Mouse (Mus musculus): ENCODE measurements around the gene Trim75.

The Trim75 gene

DNA sequence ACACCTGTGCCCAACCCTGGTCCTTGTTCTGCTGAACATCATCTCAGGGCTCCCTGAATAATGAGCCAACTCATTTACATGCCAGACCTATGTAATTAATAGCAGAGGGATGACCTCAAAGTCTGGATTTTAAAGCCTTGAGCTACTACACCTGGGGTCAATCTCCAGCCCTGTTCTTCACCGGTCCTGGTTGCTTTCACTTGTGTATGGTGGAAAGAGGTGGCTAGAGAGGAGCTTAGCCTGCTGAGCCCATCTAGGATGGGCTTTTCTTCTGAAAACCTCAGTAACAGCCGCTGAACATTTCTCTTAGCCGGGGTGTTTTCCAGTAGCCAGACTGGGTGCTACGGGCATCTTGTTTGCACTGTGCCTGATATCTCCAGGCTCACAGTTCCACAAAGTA, at the start of gene Trim75:
Trim75 (minus strand) TSS at position 101 of the 400 bp plus-strand sequence.
- no peak for DNase-seq

DNA sequence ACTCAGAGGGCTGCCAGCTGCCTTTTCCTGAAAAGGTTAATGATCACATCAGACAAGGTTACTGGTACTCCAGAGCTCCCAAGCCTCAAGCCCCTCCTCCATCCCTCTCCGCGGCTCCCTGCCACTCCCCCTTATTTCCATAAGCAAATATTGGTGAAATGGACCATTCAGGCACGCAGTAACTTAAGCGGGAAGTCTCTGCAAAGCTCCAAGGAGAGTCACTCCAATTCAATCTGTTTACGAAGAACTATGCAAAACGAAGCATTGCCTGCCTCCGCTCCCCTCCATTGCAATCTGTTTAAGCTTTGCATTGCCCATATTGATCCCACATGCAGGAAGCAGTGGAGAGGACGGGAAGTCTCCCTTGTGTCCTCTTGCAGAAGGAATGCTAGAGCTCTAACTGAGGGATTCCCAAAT, 49.5 kb upstream of the Trim75 start, which contains the start of gene Apela:
Apela (minus strand) TSS at position 220 of the 417 bp plus-strand sequence.
- DNase-seq = peak; percentile 70

DNA sequence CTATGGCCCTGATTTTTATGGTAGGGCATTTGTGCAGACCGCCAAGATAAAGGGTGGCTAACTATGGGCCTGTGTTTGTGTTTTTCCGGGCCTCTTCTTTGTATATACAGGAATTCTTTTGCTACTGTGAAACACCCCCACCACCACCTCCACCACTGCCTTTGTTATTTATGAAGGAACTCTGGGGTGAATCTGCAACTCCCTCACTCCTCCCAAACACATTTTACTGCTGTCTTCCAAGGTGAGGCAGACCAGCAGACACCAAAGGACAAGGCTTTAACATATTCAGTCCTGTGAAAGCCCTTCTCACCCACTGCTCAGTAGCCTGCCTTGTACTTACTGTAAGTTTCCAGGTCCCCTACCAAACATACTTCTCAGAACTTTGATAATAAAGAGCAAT, 46.5 kb upstream of the Trim75 start:
- DNase-seq = no peak

DNA sequence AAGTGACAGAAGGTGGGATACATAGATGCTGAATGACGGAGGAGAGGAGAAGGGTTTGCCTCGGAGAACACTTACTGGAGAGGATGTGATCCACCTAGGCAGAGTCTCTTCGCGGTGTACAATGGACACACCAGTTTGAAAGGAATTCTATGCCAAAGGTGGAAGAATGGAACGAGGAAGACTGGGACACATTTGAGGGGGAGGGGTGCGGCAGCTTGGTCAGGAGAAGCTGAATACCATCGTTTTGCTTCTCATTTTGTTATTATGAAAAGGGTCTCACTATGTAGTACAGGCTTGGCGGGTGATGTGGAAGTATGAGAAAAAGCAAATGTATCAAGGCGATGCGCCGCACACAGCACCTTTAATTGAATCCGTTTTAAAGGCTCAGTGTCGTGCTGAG, 45.4 kb upstream of the Trim75 start:
- no peak for DNase-seq

DNA sequence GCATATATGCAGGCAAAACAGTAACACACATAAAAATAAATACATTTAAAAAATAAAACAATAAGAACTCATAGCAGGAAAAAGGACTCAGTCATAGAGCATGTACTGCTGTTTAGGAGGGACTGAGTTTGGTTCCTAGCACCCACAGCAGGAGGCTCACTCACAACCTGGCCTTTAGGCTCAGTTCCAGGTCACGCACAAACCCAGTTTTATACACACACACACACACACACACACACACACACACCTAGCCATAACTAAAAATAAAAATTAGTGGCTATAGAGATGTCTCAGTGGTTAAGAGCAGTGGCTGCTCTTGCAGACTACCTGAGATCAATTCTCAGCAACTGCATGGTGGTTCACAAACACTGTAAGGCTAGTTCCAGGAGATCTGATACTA, 44.5 kb upstream of the Trim75 start:
- no peak for DNase-seq

DNA sequence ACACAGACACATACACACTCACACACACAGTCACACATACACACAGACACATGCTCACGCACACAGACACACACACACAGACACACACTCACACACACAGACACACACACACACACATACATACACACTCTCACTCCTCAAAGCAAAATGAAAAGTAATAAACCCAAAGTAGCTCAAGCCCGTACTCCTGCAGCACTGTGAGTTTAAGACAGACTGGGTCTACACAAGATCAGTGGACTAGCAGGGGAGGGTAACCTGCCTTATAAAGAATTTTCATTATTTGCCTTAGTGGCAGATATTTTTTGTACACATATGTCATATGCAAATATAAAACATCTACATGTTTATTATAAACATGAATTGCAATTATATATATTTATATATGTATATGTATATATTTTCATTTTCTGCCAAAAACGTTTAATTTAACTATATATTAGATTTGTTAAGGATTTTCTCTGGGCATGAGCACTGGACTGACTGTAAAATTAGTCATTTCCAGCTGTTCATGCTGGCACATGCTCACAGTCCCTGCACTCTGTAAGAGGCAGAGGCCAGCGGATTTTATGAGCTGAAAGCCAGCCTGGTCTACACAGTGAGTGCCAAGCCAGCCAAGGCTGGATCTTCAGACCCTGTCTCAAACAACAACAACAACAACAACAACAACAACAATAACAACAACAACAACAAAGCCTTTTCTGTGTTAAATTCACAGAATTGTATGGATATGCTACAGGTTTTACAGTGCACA, 43.3 kb upstream of the Trim75 start:
- DNase-seq = no peak

DNA sequence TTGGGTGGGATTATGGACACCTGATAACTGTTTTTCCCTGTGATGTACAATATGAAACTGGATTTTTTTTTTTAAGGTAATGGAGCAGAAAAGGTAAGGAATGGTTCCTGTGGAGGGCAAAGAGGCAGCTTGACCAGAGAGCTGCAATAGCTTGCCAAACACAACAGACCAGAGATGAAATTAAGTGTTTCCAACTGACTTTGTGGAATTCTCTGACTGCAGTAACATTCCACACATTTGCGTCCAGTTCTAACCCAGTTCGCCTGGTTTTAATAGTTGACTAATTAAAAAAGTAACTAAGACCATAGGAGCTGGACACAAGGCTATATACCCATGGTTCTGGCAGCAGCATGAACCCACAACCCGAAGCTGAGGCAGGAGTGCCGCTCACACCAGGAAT, 42.1 kb upstream of the Trim75 start:
- peak; percentile 22 for DNase-seq

DNA sequence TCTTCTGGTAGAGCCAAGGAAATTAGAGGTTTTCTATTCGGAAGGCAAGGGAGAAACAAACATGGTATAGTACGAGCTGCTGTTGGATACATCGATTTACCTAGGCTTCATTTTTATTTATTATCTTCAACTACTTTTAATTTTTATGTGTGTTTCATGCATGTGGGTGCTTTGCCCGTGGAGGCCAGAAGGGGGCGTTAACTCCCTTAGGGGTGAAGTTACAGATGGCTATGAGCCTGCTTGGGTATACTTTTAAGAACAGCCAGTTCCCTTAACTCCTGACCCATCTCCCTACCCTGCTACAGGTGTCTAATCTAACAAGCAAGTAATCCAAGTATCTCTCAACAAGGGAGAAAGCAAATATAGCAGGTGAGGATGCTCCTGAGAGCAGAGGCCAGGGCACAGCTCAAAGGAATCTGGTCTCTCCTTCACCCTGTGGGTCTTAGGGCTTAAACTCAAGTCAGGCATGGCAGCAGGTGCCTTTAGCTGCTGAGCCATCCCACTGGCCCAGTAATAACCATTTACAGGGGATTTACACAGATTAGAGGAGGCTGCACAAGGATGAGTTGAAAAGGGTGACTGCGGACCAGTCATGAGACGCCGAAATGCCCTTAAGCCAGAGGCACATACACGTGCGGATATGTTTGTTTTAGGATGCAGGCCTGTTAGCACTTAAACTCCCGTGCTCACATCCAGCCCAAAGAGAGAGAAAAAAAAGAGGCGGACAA, 41.5 kb upstream of the Trim75 start:
- no peak for DNase-seq

DNA sequence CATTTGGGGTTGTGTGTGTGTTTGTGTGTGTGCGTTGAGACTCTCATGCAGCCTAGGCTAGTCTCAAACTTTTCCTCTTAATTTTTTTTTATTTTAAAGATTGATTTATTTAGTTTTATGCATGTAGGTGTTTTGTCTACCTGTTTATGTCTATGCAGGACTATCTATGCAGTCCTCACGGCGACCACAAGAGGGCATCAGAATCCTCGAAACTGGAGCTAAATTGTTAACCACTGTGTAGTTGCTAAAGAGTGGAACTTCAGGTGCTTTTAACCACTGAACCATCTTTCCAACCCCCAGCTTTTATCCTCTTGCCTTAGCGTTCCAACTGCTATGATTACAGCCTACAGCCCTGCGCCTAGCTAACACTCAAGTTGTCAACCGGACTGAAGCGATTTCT, 34.9 kb upstream of the Trim75 start:
- peak; percentile 79 for DNase-seq

DNA sequence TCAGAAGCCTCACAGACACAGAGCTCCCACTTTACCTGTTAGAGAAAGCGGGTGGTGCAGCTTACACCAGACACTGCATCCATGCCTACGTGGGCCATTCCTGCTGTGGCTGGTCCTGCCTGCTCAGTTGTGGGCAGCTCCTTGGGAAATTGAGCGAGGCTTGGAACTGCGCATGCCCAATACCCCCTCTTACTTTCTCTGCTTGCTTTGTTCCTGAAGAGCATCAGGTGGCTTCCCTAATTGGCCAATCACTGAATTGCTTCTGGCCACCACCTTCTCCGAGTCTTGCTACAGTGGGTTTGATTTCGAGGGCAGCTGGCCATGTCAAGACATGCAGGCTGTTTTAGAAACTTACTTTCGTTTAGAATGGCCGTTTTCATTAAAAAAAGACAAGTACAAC, 30.8 kb upstream of the Trim75 start, which contains the start of the genes Trim61 and Trim60:
Trim61 (minus strand) TSS at position 101 of the 400 bp plus-strand sequence.
Trim60 (minus strand) TSS at position 162 of the 400 bp plus-strand sequence.
- no peak for DNase-seq

DNA sequence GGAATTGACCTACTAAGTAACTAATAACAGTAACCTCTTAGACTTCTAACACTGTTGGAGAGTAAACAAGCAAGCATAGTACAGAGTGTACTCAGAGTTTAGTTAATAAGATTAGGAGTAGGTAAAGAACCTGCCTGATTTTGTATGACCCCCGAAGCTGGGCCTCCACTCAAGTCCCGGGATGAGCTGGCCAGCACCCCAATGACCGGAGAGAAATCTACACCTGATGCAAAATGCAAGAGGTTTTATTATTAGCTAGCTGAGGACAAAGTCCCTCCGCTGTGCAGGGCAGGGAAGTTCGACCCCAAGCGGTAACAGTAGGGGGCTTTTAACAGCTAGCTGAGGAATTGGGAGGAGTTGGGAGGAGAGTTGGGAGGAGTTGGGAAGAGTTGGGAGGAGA, 20.0 kb upstream of the Trim75 start:
- DNase-seq = peak; percentile 71

DNA sequence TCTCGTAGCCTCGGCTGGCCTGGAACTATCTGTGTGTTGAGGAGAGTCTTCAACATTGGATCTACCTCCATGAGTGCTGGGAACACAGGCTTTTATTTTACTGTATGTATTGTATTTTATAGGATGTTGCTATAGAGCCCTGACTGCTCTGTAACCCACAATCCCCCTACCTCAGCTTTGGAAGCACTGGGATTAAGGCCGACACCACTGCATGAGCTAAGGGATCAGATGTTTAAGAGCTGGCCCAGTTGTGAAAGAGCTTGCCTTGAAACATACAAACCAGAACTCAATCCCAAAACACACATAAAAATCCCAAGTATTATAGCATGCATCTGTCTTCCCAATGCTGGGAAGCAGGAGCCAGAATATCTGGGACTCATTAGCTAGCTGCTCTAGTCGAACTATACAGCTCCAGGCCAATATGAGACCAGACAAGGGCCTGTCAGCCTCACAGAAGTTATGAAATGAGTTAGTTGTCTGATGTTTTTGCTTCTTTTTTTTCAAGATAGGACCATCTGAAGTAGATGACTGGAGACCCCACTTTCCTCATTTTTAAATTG, 11.3 kb upstream of the Trim75 start:
- no peak for DNase-seq

DNA sequence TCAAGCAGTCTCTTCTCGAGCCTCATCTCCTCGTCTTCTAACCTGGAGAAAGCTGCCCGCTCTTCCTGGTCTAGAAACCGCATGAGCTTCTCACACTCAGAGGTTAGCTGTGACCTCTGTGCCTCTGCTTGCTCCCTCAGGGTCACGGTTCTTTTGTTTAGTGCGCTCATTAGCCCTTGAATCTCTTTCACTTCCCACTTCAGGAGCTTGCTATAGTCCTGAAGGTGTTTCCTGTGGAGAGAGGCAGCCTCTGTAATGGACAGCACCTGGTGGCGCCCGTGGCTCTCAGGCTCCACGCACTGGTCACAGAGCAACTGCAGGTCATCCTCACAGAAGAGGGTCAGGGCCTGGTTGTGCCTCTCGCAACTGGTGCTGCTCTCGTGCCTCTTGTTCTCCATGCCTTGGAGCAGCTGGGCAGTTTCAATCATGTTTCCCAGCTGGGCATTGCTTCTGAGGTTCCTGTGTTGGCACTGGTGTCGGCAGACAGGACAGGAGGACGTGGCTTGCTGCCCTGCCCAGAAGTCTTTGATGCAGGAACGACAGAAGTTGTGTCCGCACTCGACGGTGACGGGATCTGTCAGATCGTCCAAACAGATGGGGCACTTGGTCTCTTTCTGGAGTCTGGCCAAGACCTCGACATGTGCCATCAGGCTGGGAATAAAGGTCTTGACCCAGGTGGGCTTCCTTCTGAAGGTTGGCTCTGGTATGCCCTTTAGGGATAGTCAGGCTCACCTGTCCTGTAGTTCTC, 4.3 kb downstream of the Trim75 start:
- no peak for DNase-seq

DNA sequence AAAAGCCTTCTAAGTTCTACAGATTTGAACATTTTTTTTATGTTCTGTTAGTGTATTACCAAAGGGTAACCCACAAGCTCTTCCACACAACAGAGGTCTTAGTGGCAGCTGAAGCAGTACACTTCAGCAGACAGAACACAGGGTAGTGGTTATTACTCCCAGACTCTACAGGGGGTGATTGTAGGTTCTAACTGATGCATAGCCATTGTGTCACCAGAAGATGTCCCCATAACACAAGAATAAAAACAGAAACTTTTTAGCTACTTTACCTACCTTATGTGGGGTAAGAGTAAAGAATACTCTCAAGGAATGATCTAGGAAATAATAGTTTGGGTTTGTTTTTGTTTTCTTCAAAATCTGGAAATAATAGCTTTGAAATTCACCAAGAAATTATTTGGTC, 24.8 kb downstream of the Trim75 start:
- DNase-seq = no peak

DNA sequence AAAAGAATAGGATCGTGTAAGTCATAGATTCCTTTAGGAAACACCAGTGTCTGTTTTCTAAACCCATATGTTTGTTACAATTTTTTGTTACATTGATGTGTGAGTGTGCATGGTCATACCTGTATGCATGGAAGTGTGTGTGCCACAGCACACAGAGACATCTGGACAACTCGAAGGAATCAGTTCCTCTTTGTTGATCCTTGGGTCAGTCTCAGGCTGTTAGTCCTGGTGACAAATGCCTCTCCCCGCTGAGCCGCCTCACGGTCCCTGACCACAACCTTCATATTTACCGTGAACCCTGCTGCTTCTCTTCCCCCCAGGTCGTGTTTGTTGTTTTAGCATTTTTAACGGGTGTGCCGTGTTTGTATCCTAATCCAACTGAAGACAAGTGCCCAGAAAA, 28.6 kb downstream of the Trim75 start:
- no peak for DNase-seq

DNA sequence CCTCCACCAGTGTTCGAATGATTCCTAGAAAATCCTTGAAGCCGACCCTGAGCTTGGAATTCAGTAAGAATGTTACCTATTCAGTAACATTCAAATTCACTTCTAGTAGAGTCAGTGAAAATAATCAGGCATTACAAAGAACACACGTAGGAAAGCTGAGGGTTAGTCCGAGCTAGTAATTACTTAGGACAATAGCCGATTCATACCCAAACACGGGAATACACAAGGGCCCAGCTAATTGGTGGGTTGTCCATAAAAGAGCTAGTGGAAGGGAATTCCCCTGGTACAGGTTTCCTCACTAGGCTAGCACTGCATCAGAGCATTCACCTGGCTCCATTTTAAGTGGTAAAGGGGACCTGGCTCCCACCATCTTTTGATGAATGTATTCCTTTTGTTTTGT, 35.5 kb downstream of the Trim75 start:
- no peak for DNase-seq

DNA sequence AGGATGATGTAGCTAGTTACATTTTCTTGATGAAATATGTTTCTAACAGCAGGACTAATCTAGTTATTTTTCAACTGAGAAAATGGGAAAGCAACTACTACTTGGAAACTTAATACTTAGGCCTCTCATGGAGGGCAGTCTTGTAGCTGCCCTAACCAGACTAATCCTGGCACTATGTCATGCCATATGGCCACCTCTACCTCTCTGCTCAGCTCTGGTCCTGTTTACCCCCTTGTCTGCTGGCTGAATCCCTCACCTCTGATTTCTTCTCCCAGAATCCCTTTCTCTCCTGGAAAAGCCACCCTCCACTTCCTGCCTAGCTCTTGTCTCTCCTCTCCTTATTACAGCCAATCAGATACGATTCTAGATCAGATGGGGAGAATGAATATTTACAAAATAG, 39.3 kb downstream of the Trim75 start:
- no peak for DNase-seq

DNA sequence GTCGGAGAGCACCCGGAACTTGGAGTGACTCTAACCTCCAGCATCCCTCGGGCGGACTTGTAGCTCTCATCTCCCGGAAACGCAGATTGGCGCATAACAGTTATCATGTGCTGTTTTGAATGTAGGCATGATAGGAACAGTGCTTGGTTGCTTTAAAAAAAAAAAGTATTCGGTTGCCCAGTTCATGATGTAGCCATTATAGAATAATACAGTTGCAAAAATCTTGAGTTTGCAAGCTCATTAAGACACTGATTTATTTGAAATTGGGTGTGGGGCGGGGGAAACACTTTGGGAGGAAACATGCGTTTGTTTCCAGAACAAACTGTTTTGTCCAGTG, 40.0 kb downstream of the Trim75 start:
- DNase-seq = no peak

DNA sequence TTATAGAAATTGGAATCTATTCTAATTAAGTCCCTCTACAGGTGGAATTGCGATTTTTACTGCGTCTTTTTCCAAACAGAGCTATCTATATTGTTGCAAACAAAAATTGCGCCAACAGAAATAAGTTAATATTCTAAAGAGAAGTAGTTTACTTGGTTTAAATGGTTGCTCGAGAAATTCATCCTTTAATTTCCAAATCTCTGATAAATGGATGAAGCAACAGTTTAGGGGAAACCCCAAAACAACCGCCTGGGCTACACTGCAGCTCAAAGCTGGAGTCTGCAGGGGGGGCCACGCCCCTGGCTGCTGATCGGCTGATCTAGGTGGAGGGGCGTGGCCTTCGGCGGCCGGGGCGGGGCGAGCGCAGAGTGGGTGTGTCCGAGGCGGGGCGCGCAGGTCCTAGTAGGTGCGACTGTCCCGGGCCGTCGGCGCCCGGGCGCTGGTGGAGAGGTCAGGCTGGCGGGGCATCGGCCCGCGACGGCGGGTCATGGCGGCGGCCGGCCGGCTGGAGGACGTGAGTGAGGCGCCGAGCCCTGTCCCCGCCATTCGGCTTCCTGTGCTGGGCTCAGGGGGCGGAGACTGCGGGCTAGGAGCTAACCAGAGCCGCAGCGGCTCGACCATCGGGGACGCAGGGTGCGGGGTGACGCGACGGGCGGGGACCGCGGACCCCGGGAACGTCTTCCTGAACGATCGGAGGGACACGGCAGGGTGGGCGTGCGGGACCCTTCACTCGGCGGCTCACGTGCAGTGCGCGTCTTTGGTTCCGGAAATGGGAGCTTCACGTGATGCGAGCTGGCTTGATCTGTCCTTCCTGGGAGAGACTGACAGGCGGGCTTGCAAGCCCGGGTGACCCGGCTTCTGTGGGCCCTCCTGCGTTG, 40.6 kb downstream of the Trim75 start, which contains the start of gene Tmem192:
Tmem192 (plus strand) TSS at position 366 of the 878 bp plus-strand sequence.
- DNase-seq = peak; percentile 99

DNA sequence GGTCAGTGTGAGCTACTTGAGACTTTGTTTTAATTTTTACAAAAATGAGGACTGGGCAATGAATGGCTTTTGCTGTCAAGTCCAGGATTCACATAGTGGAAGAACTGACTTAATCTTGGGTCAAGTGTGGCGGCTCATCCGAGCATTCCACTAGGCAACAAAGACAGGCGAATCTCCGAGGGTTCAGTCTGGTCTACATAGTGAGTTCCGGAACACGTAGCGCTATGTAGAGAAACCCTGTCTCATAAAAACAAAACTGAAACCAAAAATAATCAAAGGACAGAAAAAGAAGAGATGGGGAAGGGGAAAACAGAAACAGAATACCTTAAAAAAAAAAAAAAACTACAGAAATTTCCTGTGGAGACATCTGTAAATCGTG, 41.2 kb downstream of the Trim75 start:
- peak; percentile 17 for DNase-seq

DNA sequence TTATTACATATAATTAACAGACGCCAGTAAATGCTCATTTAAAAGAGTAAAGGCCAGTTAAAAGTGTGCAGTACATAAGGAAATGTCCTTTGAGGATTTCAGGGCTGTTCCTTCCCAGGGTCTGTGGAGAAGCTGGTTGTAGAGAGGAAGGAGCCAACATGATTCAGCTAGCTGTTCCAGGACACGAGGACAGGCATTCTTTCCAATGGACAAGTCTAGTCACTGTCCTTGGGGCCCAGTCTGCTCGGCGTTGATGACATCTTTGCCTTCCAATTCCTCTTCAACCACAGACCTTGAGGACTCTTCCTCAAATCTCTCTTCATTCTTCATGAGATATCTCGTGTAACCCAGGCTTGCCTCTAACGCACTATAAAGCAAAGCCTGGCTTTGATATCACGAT, 42.0 kb downstream of the Trim75 start:
- DNase-seq = no peak

DNA sequence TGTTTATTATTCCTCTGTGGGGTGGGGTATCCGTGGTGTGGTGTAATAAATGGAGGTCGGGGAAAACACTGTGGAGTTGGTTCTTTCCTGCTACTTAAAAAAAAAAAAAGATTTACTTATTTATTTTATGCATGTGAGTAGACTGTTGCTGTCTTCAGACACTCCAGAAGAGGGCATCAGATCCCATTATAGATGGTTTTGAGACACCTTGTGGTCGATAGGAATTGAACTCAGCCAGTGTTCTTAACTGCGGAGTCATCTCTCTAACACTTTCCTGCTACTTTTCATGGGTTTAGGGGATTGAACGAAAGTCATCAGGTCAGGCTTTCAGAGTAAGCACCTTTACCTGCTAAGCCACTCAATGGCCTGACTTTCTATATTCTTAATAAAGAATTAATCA, 42.8 kb downstream of the Trim75 start:
- DNase-seq = peak; percentile 33
